Mouse (Mus musculus) left cerebral cortex, postnatal 25 days (tissue): ENCODE measurements around the gene Hpn. TPM values are rescaled to one million over a fixed set of nuclear protein-coding genes. Genes with fewer than 3 reads are reported as not detected.
A peak's percentile ranks its signal among the peaks of the same experiment; 100 is the strongest.

ENCODE experiments used
- DNase-seq, 2 experiments: peaks; one replicate each; pipeline ENCODE4 v3.0.0; 2022; ENCODE audit warnings: low spot score in 2 of 2, mixed read lengths in 1 of 2
- intact Hi-C: fragments of 180-260 bp; cut with DNase I; formaldehyde crosslinking; loops from one replicate; pipeline ENCODE4 v1.15.1; 2025
- total RNA-seq, 2 experiments: library from RNA; stranded (reverse); gene quantifications; 2 replicates each; pipeline ENCODE4 v1.2.3; 2021

Gene Hpn
- total RNA-seq, 2 experiments from 2014 or later, result 3.0 to 4.2 TPM

DNA sequence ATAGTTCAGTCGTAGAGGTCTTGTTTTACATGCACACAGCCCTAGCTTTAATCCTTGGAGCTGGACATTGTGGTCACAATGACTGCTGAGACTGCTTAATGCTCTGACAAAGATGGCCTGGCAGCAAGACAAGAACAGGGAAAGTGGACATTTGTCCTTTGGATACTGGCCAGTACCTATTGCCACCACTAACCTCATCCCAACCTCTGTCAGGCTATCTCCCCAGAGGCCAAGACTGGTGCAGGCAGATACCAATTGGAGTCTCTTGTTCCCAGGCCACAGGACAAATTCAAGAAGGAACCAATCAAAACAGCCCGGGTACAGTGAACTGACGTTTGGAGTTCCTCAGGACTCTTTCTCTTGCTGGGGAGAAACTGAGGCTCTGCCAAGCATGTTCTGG, 26.9 kb downstream of the Hpn start:
- no peak for DNase-seq
- intact Hi-C loops, result no loop called here

DNA sequence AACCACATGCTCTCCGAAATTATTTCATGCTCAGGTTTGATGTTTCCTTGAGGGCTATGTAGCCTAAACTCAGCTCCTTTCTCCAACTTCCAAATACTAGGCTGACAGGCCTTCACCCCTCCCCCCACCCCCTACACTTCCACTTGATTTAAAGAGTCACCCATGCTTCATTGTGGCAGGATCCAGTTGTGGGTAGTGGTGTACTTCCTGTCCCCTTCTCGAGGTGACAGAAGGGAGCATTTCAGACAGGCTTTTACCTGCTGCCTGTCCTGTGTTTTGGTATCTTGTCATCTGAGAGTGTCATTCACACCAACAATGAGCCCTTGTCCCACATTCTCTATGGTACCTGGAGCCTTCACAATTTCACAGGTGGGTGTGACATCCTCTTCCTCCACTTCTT, 27.8 kb downstream of the Hpn start:
- intact Hi-C loops, result no loop called here

DNA sequence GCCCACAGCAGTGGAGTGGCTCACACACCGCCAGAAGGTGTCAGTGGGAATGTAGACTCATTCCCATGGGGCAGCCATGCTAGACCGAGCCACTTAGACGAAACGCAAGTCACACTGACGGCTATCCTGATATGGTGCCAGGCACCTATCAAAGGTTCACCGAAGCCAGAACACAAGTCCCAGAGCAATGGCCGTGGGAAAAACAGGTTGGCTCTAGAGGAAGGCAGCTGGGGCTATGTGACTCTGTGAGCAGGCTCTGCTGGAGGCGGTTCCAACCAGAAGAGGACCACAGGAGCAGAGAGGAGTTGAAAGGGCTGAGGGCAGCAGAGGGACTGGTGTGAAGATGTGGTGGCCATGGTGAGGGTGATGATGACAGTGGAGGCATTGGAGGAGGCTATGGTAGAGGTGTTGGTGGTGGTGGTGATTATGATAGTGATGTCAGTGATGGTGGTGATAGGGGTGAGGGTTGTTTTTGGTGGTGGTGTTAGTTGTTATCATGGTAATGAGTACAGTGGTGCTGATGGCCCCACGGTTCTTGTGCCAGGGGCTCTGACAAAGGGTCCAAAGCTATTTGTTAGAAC, 28.8 kb downstream of the Hpn start:
- DNase-seq, result no peak
- intact Hi-C loops, result no loop called here

More for the DNA sequence above, 27.8 kb downstream of the Hpn start:
- DNase-seq, result no peak

- intact Hi-C loops, result no loop called here
- DNase-seq, result peak in 1 of 2 experiments; percentile 57
Observed at GRCm38 (mm10) chr7:31085171-31085570, 29.9 kb downstream of the Hpn start.

- peak in 1 of 2 experiments; percentile 37 for DNase-seq
Observed at GRCm38 (mm10) chr7:31084140-31084539, 30.9 kb downstream of the Hpn start.

GRCm38 (mm10) chr7:31082831-31083588, 32.1 kb downstream of the Hpn start:
- intact Hi-C loops, result no loop called here
- peak in 1 of 2 experiments; percentile 54 for DNase-seq

More at GRCm38 (mm10) chr7:31084140-31084539, 30.9 kb downstream of the Hpn start:
- intact Hi-C loops, result no loop called here

DNA sequence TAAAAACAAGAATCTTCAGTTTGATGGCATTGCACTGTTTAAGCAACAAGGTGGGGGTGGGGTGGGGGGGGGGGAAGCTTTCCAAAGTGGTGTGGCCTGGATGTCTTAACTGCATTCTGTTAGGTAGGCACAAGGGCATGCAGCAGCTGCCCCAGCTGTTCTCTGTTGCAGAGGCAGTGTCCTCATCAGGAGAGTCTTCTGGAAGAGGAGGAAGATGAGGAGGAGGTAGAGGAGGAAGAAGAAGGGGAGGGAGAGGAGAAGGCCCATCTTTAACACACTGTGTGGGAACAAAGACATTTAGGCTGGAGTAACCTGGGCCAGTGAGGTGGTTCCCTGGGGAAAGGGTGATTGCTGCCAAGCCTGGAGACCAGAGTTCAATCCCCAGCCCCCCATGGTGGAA, 33.0 kb downstream of the Hpn start:
- intact Hi-C loops, result no loop called here
- DNase-seq, result no peak

GRCm38 (mm10) chr7:31081106-31081505, 34.0 kb downstream of the Hpn start:
- intact Hi-C loops, result no loop called here
- no peak for DNase-seq

DNA sequence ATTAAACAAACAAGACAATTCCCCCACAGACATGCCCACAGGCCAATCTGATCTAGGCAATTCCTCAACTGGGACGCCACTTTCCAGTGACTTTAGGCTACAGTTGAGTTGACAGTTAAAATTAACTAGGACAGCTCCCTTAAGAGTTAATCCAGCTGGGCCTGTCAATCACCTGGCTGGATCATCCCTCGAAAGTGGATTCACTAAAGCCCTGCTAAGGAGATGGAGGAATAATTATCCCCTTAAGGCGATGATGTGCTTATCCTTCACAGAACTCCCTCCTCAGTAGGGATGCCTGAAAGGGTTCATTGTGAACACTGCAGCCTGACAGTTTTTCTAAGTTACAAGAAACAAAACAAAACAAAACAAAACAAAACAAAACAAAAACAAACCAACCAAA, 34.5 kb downstream of the Hpn start:
- no peak for DNase-seq
- intact Hi-C loops, result no loop called here

- intact Hi-C loops, result no loop called here
Observed at GRCm38 (mm10) chr7:31079670-31080069, 35.4 kb downstream of the Hpn start.

DNA sequence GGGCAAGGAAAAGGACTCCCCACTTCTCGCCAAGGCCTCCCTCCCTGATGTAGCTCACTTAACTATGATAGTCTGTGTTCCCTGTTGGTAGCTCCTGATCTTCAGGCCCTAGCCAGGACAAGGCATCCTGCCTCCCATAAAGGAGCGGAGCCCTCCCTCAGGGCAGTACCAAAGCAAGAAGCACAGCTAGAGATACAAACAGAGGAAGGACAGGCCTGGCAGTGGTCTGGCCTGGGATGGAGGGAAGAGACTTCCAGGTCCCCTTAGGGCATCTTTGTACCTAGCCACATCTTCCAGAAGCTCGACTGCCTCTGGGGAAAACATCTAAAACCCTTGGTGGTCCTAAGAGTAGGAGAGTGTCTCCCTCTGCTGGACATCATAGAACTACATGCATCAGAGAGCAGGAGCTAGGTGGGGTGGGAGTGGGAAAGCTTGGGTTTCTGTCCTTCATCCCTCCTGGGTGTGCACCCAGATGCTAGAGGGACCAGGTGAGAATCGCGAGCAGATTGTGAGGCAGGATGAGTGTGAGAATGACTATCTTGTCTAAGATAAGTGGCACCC, 37.1 kb downstream of the Hpn start:
- DNase-seq, result peak; percentile 71 to 86

More at GRCm38 (mm10) chr7:31079670-31080069, 35.4 kb downstream of the Hpn start:
- no peak for DNase-seq

DNA sequence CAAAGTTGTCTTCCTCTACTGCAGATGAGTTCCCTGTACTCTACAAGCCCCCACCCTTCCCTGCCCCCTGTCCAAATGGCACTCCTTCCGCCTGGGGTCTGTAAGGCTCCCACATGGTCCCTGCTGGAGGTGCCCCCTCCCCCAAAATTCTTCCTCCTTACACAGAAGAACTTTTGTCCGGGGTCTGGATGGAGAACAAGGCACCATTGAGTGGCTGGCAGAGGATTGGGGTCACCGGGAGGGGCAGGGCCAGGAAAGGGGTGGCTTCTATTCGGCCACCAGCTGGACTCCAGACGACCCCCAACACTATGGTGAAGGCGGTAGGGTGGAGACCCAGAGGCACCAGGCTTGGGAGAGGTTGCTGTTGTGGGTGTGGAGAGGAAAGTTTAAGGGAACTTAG, 37.6 kb downstream of the Hpn start:
- peak in 1 of 2 experiments; percentile 51 for DNase-seq
- intact Hi-C loops, result no loop called here

More for the DNA sequence above, 37.1 kb downstream of the Hpn start:
- intact Hi-C loops, result loop anchor here (1.0 kb wide), 1 partner anchor 19 kb away; the partner anchor contains the start of gene Lgi4

- intact Hi-C loops, result no loop called here
- DNase-seq, result no peak
Observed at GRCm38 (mm10) chr7:31076492-31076891, 38.6 kb downstream of the Hpn start, which contains the start of gene Fxyd3. Gene Fxyd3 (minus strand): TSS chr7:31076704.

DNA sequence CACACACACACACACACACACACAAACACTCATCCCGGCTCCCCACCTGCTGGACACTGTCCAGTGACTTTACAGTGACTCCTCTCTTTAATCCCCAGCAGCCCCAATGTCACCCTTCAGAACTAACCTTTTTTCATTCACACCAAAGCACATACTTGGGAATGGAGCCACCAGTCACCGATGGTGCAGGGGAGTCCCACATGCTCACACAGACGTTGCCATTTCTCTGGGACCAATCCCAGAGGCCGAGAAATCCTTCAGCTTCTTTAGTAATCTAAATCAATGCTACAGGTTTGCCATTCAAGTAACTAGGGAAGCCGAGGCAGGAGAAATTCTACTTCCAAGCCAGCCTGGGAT, 40.4 kb downstream of the Hpn start:
- intact Hi-C loops, result no loop called here
- DNase-seq, result peak in 1 of 2 experiments; percentile 64

GRCm38 (mm10) chr7:31074061-31074712, 40.9 kb downstream of the Hpn start:
- peak in 1 of 2 experiments; percentile 58 for DNase-seq
- intact Hi-C loops, result no loop called here

- intact Hi-C loops, result no loop called here
- DNase-seq, result no peak
Observed at GRCm38 (mm10) chr7:31073546-31073945, 41.5 kb downstream of the Hpn start.

DNA sequence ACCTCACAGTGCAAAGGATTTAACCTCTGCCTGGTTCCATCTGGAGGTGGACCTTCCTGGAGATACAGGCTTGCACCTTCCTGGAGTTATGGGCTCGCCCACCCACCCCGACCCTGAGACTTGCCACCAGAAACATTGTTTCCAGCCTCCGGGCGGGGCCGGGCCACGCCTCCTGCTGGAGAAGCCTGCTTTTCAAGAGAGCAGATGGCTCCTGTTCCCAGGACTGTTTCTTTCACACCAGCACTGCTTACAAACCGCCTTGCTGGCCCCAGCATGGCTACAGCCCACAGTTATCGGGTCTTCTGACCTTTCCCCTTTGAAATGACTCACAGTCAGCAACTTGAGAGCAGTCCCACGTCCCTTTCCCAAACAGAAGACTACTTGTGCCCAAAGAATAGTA, 42.8 kb downstream of the Hpn start:
- intact Hi-C loops, result no loop called here
- no peak for DNase-seq

- intact Hi-C loops, result no loop called here
- DNase-seq, result no peak
Observed at GRCm38 (mm10) chr7:31070324-31070723, 44.8 kb downstream of the Hpn start.

- intact Hi-C loops, result no loop called here
Observed at GRCm38 (mm10) chr7:31069491-31069890, 45.6 kb downstream of the Hpn start.

GRCm38 (mm10) chr7:31067836-31068235, 47.3 kb downstream of the Hpn start:
- intact Hi-C loops, result no loop called here
- peak in 1 of 2 experiments; percentile 67 for DNase-seq

More at GRCm38 (mm10) chr7:31069491-31069890, 45.6 kb downstream of the Hpn start:
- DNase-seq, result no peak
